Mouse (Mus musculus) brain, embryonic 14.5 days (tissue): Measurements from ENCODE around the gene Olfr1286.

Experiments used
- CTCF ChIP-seq: fragments of 200-500 bp; IDR thresholded peaks from 2 replicates; pipeline ENCODE4 v1.5.1; 2012; ENCODE audit warnings: inconsistent platforms, mild to moderate bottlenecking, moderate library complexity, borderline replicate concordance; ENCODE audit not compliant: insufficient read depth, insufficient read length; ENCODE audit errors: extremely low read depth
- POLR2A ChIP-seq: fragments of 200-500 bp; IDR thresholded peaks from 2 replicates; pipeline ENCODE4 v1.6.1; 2012; ENCODE audit warnings: mild to moderate bottlenecking, inconsistent platforms, borderline replicate concordance; ENCODE audit not compliant: poor library complexity, insufficient read depth, insufficient read length, severe bottlenecking; ENCODE audit errors: extremely low read depth

DNA sequence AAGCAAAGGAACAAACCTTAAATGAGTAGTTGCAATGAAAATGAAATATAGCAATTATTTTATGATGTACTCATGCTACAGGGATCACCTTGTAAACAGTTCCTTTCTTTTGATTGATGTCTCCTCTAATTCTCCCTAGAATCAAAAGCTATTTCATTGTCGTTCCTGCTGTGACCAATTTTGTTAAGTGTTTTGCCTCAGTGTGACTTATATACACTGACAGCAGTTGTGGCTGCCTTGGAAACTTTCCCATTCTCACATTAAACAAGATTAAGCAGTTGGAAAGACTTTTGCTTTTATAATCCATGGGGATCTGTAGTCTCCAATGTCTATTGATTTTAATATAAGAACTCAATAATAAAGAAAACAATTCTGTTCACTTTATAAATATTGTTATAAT, at the start of gene Olfr1286:
- no peak for TF ChIP-seq CTCF
- TF ChIP-seq POLR2A: no peak
